Mouse (Mus musculus) midbrain, embryonic 14.5 days (tissue): ENCODE data around the gene Mup5. TPM values are rescaled to one million over a fixed set of nuclear protein-coding genes. Genes with fewer than 3 reads are reported as not detected.
"Not testable (repeated sequence)": the region's sequence is repeated elsewhere in the genome, so short reads cannot be mapped to it uniquely, and the experiment has no call there.

Experiments
- ATAC-seq: fragments of 200-750 bp; cut with Nextera tagmentation; 2 replicates; pipeline ENCODE4 v1.8.0; 2017; ENCODE audit warnings: moderate number of reproducible peaks, moderate library complexity; ENCODE audit not compliant: low FRiP score, low TSS enrichment
- DNase-seq: peaks from one replicate; pipeline ENCODE4 v3.0.0-alpha.2; 2015
- H3K27ac ChIP-seq: fragments of 300-500 bp; sonication (generic); replicated peaks from 2 replicates; pipeline ENCODE4 v1.5.1; 2014; ENCODE audit warnings: mild to moderate bottlenecking, low read depth, low read length, moderate library complexity
- H3K27me3 ChIP-seq: fragments of 300-500 bp; sonication (generic); 2 replicates; pipeline ENCODE4 v1.6.1; 2014; ENCODE audit warnings: low read length, control low read depth, mixed read lengths; ENCODE audit not compliant: control insufficient read depth, insufficient read depth
- H3K36me3 ChIP-seq: fragments of 300-500 bp; sonication (generic); 2 replicates; pipeline ENCODE4 v1.6.1; 2014; ENCODE audit warnings: low read length, control low read depth; ENCODE audit not compliant: control insufficient read depth, insufficient read depth
- H3K4me1 ChIP-seq: fragments of 300-500 bp; sonication (generic); 2 replicates; pipeline ENCODE4 v1.6.1; 2014; ENCODE audit warnings: mild to moderate bottlenecking, antibody characterized with exemption, low read length, control low read depth; ENCODE audit not compliant: control insufficient read depth, insufficient read depth
- H3K4me2 ChIP-seq: fragments of 300-500 bp; sonication (generic); 2 replicates; pipeline ENCODE4 v1.6.1; 2014; ENCODE audit warnings: mild to moderate bottlenecking, low read length, moderate library complexity
- H3K4me3 ChIP-seq: fragments of 300-500 bp; sonication (generic); replicated peaks from 2 replicates; pipeline ENCODE4 v1.5.1; 2014; ENCODE audit warnings: low read depth, low read length
- H3K9ac ChIP-seq: fragments of 300-500 bp; sonication (generic); replicated peaks from 2 replicates; pipeline ENCODE4 v1.6.1; 2014; ENCODE audit warnings: mild to moderate bottlenecking, low read length, moderate library complexity
- H3K9me3 ChIP-seq: fragments of 300-500 bp; sonication (generic); 2 replicates; pipeline ENCODE4 v1.6.1; 2016; ENCODE audit warnings: low read length, control low read depth, mixed read lengths; ENCODE audit not compliant: control insufficient read depth
- WGBS: fragments of 180-500 bp; shearing (Covaris S2); extraction: QIAGEN DNeasy Blood & Tissue Kit; methylation state at CpG from one replicate; pipeline ENCODE4 v1.1.7; 2014; 5-methylcytosine and 5-hydroxymethylcytosine counted together
- polyA plus RNA-seq: library from polyadenylated mRNA; unstranded; fragments of >200 nt; fragmentation: Nextera tagmentation; extraction: Ambion mirVana; gene quantifications from 2 replicates; pipeline ENCODE4 v1.2.1, GENCODE M21; 2014

Gene Mup5
- polyA plus RNA-seq, 1 experiment from 2014 or later: not detected

GRCm38 (mm10) chr4:61815602-61816001, 19.4 kb downstream of the Mup5 start:
- ATAC-seq: no peak
- no peak overlapping the region for H3K27ac ChIP-seq
- WGBS: 87% methylated on average over 2 of the region's 2 CpGs

GRCm38 (mm10) chr4:61813435-61813834, 21.6 kb downstream of the Mup5 start:
- Histone ChIP-seq H3K9ac (no peak overlapping the region), H3K4me2 (no peak overlapping the region), H3K4me3 (no peak overlapping the region), H3K4me1 (no peaks in the 10 kb centered on the region), H3K9me3 (no peaks in the 10 kb centered on the region), H3K36me3 (no peaks in the 10 kb centered on the region), H3K27me3 (no peaks in the 10 kb centered on the region), H3K27ac (no peak overlapping the region)
- ATAC-seq (no peak), DNase-seq (no peak)

More at GRCm38 (mm10) chr4:61815602-61816001, 19.4 kb downstream of the Mup5 start:
- H3K9ac ChIP-seq: no peak overlapping the region
- no peaks in the 10 kb centered on the region for H3K9me3 ChIP-seq
- no peak overlapping the region for H3K4me3 ChIP-seq
- H3K4me1 ChIP-seq: no peaks in the 10 kb centered on the region
- no peaks in the 10 kb centered on the region for H3K36me3 ChIP-seq
- H3K4me2 ChIP-seq: no peak overlapping the region
- DNase-seq: no peak
- H3K27me3 ChIP-seq: no peaks in the 10 kb centered on the region

- not testable (repeated sequence) for H3K4me2 ChIP-seq, ATAC-seq, H3K27me3 ChIP-seq, H3K9me3 ChIP-seq, H3K36me3 ChIP-seq, H3K4me3 ChIP-seq, H3K9ac ChIP-seq, H3K4me1 ChIP-seq, H3K27ac ChIP-seq
- WGBS: 27% methylated on average over 2 of the region's 2 CpGs
- DNase-seq: peak; percentile 74
Observed at GRCm38 (mm10) chr4:61811193-61811592, 23.8 kb downstream of the Mup5 start.

- not testable (repeated sequence) for H3K36me3 ChIP-seq, H3K4me1 ChIP-seq, ATAC-seq, H3K27ac ChIP-seq, H3K9ac ChIP-seq, H3K27me3 ChIP-seq, H3K4me3 ChIP-seq, DNase-seq, H3K4me2 ChIP-seq, H3K9me3 ChIP-seq
- 87% methylated on average over 3 of the region's 3 CpGs for WGBS
Observed at GRCm38 (mm10) chr4:61808926-61809325, 26.1 kb downstream of the Mup5 start.

DNA sequence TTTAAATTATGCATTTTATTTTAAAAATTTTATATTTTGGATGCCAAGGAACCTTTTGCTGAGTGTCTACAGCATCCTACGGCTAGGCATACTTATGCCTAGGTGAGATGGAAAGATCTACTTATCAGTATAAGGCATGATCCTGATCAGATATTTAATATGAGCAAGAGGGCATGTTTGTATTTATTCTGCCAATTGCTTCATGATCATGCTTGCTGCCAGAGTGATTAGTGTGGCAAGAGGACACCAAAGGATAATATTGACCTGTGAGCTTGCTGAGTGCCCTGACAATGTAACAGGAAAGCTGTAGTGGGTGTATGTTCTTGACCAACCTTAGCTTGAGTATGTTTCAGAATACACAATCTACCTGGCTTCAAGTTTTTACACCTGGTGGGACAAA, 45.3 kb downstream of the Mup5 start:
- not testable (repeated sequence) for H3K4me2 ChIP-seq, H3K9me3 ChIP-seq, H3K9ac ChIP-seq, DNase-seq, H3K36me3 ChIP-seq, H3K27me3 ChIP-seq, H3K4me3 ChIP-seq, H3K27ac ChIP-seq, H3K4me1 ChIP-seq, ATAC-seq
- WGBS: 100% methylated on average over 1 of the region's 1 CpGs

DNA sequence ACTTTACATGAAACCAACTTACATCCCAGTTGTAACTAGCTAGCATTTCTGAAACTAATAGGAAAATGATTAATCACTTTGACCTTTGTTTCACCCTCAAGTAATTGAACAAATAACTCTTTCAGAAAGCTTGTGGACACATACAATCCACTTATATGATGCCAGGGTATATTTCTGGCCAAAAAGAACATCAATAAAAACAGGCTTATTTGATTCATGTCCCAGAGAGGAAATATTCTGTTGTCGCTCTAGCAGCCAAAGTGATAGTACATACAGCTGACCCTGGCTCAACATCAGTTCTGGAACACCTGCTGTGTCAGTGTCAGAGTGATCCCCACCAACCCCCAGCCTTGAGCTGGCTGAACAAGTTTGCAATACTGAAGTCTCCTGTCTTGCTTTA, 50.8 kb downstream of the Mup5 start:
- not testable (repeated sequence) for H3K4me2 ChIP-seq, H3K36me3 ChIP-seq, DNase-seq, H3K4me1 ChIP-seq, H3K9ac ChIP-seq, ATAC-seq, H3K4me3 ChIP-seq, H3K9me3 ChIP-seq, H3K27ac ChIP-seq, H3K27me3 ChIP-seq
- WGBS: 86% methylated on average over 1 of the region's 1 CpGs

GRCm38 (mm10) chr4:61782169-61782568, 52.9 kb downstream of the Mup5 start, which contains the start of gene Mup19:
Gene Mup19, minus strand, starts transcription at chr4:61782269.
- not testable (repeated sequence) for ATAC-seq, H3K27me3 ChIP-seq, DNase-seq, H3K36me3 ChIP-seq, H3K4me3 ChIP-seq, H3K4me2 ChIP-seq, H3K4me1 ChIP-seq, H3K9me3 ChIP-seq, H3K9ac ChIP-seq, H3K27ac ChIP-seq
- whole genome bisulfite sequencing: 94% methylated on average over 1 of the region's 5 CpGs

Other genes with a start within 250 kb of the Mup5 start
- not detected in 2 replicates for gene Mup17, start 239.4 kb downstream of the Mup5 start, polyA plus RNA-seq
- gene Mup18, start 161.1 kb downstream of the Mup5 start, polyA plus RNA-seq: not detected in 2 replicates
- not detected in 2 replicates for gene Mup19, start 53.0 kb downstream of the Mup5 start, polyA plus RNA-seq
- not detected in 2 replicates for gene Mup20, start 218.9 kb upstream of the Mup5 start, polyA plus RNA-seq